Mouse (Mus musculus) neural tube, embryonic 11.5 days (tissue): ENCODE results near the gene Pan3. TPM values are rescaled to one million over a fixed set of nuclear protein-coding genes. Genes with fewer than 3 reads are reported as not detected.

Experiments used
- ATAC-seq: fragments of 200-750 bp; cut with Nextera tagmentation; 2 replicates; pipeline ENCODE4 v1.8.0; 2017; ENCODE audit warnings: moderate number of reproducible peaks, mild to moderate bottlenecking, moderate TSS enrichment, moderate library complexity; ENCODE audit not compliant: insufficient read depth, low FRiP score, low TSS enrichment
- DNase-seq: peaks from one replicate; pipeline ENCODE4 v3.0.0-alpha.2; 2015; ENCODE audit warnings: low spot score
- H3K27ac ChIP-seq: fragments of 300-500 bp; sonication (generic); 2 replicates; pipeline ENCODE4 v1.5.1; 2014; ENCODE audit warnings: low read depth, mild to moderate bottlenecking, low read length
- H3K27me3 ChIP-seq: fragments of 300-500 bp; sonication (generic); 2 replicates; pipeline ENCODE4 v1.6.1; 2014; ENCODE audit warnings: mild to moderate bottlenecking, low read length, mixed read lengths; ENCODE audit not compliant: control insufficient read depth, insufficient read depth
- H3K36me3 ChIP-seq: fragments of 300-500 bp; sonication (generic); 2 replicates; pipeline ENCODE4 v1.6.1; 2014; ENCODE audit warnings: mild to moderate bottlenecking, low read length, moderate library complexity, mixed read lengths; ENCODE audit not compliant: control insufficient read depth, insufficient read depth
- H3K4me1 ChIP-seq: fragments of 300-500 bp; sonication (generic); 2 replicates; pipeline ENCODE4 v1.6.1; 2014; ENCODE audit warnings: low read length, mixed read lengths; ENCODE audit not compliant: control insufficient read depth, insufficient read depth
- H3K4me2 ChIP-seq: fragments of 300-500 bp; sonication (generic); 2 replicates; pipeline ENCODE4 v1.6.1; 2014; ENCODE audit warnings: low read depth, mild to moderate bottlenecking, moderate library complexity
- H3K4me3 ChIP-seq: fragments of 300-500 bp; sonication (generic); 2 replicates; pipeline ENCODE4 v1.5.1; 2014; ENCODE audit warnings: low read depth, low read length
- H3K9ac ChIP-seq: fragments of 300-500 bp; sonication (generic); 2 replicates; pipeline ENCODE4 v1.6.1; 2014; ENCODE audit warnings: mild to moderate bottlenecking, low read length
- H3K9me3 ChIP-seq: fragments of 300-500 bp; sonication (generic); 2 replicates; pipeline ENCODE4 v1.6.1; 2016; ENCODE audit warnings: low read length; ENCODE audit not compliant: control insufficient read depth
- WGBS: fragments of 180-500 bp; shearing (Covaris S2); extraction: QIAGEN DNeasy Blood & Tissue Kit; methylation state at CpG from one replicate; pipeline ENCODE4 v1.1.7; 2014; 5-methylcytosine and 5-hydroxymethylcytosine counted together
- polyA plus RNA-seq: library from polyadenylated mRNA; unstranded; fragments of >200 nt; fragmentation: Nextera tagmentation; extraction: Ambion mirVana; gene quantifications from 2 replicates; pipeline ENCODE4 v1.2.1, GENCODE M21; 2014

Gene Pan3
- polyA plus RNA-seq, 1 experiment from 2014 or later: 52.9 TPM

DNA sequence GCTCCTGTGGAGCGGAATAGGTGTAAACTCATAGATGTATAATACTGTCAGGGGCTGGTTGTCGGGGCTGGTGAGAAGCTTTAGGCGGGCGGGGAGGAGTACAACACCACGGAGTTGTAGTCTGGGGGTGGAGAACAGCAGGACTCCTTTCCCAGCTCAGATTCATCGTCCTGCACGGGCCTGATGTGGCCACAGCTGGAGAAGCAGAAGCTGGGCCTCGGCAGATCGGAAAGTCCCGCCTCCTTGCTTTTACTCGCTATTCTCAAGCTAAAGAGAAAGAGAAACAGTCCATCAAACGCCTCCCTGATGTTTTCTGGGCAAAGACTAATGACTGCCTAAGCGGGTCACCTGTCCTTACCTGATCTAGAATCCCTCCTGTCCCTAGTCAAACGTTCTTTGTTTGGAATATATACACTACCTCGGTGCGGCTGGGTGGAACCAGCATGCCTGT lies 134.2 kb downstream of the Pan3 start:
- no peaks in the 10 kb centered on the region for H3K36me3 ChIP-seq
- ATAC-seq: no peak
- no peaks in the 10 kb centered on the region for H3K4me1 ChIP-seq
- no peaks in the 10 kb centered on the region for H3K9me3 ChIP-seq
- DNase-seq: no peak
- 0 out of 2 replicates have a peak overlapping the region, but pooled peaks have one; percentile 5 for H3K4me2 ChIP-seq
- WGBS: 25% methylated on average over 16 of the region's 16 CpGs
- H3K27me3 ChIP-seq: no peaks in the 10 kb centered on the region
- no peak overlapping the region for H3K9ac ChIP-seq
- no peak overlapping the region for H3K4me3 ChIP-seq
- no peak overlapping the region for H3K27ac ChIP-seq

DNA sequence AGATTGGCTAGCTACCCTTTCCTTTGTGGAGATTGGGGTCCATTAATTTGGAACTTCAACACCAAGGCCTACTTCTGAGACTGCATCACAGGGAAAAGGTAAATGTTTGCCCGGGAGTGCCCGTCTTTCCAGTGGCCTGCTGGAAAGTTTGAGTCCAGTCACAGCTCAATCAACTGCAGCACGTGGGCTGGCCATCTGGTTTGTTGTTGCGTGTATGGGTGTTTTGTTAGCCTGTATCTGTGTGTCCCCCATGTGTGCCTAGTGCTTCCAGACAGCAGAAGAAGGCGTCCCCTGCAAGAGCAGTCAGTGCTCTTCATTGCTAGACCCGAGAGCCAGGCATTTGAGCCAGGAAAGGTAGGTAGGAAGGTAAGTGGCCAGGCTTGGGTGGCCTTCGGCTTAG lies 135.5 kb downstream of the Pan3 start:
- H3K9me3 ChIP-seq: no peaks in the 10 kb centered on the region
- 88% methylated on average over 7 of the region's 7 CpGs for WGBS

DNA sequence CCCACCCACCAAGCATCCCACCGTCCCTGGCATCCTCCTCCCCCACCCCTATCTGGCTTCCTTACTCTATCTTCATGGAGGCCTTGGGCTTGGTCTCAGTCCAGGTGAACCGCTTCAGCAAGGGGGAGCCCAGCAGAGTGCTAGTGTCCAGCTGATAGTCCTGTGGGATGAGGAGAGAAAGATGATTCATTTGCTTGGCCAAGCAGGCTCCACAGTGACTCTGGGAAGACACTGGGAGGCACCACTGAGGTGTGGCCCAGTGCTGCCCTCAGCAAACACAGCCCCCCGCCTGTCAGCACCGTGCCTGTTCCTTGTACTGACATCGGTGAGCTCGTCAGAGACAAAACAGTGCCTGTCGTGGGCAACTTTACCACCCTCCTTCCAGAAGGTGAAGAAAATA lies 136.4 kb downstream of the Pan3 start:
- Histone ChIP-seq H3K9me3 (no peaks in the 10 kb centered on the region), H3K36me3 (no peaks in the 10 kb centered on the region), H3K4me1 (no peaks in the 10 kb centered on the region), H3K9ac (no peak overlapping the region), H3K27ac (no peak overlapping the region), H3K4me2 (no peak overlapping the region), H3K4me3 (no peak overlapping the region), H3K27me3 (no peaks in the 10 kb centered on the region)
- ATAC-seq (no peak), DNase-seq (no peak)
- 73% methylated on average over 7 of the region's 7 CpGs for WGBS

More for the DNA sequence above, 135.5 kb downstream of the Pan3 start:
- Histone ChIP-seq H3K4me2 (no peak overlapping the region), H3K36me3 (no peaks in the 10 kb centered on the region), H3K4me1 (no peaks in the 10 kb centered on the region), H3K27me3 (no peaks in the 10 kb centered on the region), H3K9ac (no peak overlapping the region), H3K4me3 (no peak overlapping the region), H3K27ac (no peak overlapping the region)
- DNase-seq (no peak), ATAC-seq (no peak)

DNA sequence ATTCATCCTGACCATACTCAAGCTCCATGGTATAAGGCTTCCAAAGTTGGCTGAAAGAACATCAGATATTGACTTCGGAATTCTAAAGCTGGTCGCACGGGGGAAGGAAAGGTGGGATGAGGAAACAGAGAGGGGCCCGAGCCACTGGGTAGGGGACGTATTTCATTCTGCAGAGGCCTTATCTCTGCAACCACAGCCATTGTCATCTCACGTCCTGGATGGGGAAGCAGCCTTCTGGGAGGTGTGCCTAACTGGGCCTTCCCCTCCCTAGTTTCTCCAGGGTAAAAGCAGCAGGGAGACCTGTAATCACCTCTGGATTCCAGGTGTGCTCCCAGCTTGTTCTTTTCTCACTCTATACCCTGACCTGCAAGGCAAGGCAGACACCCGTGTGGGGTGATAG lies 142.7 kb downstream of the Pan3 start:
- H3K27me3 ChIP-seq: no peaks in the 10 kb centered on the region

DNA sequence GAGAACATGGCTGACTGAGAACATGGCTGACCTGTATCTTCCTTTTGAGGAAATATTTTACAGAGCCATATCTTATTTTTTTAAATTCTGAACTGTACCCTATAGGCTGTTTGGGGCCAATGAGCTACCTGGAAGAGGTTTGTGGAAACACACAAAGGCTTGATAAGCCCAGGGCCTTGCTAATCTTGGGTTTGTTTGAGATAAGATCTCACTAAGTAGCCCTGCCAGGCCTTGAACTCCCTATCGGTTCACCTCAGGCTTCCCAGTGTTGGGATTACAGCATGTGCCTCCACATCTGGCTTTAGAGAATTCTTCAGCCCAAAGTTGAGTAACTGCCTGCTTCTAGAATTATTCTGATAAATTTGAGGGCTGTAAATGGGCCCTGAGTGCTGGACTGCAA lies 143.6 kb downstream of the Pan3 start:
- Histone ChIP-seq H3K9me3 (no peaks in the 10 kb centered on the region), H3K4me1 (no peaks in the 10 kb centered on the region), H3K27ac (no peak overlapping the region), H3K27me3 (no peaks in the 10 kb centered on the region), H3K4me3 (no peak overlapping the region), H3K36me3 (no peaks in the 10 kb centered on the region), H3K9ac (no peak overlapping the region), H3K4me2 (no peak overlapping the region)
- DNase-seq (no peak), ATAC-seq (no peak)
- WGBS: 96% methylated on average over 1 of the region's 1 CpGs

More for the DNA sequence above, 142.7 kb downstream of the Pan3 start:
- H3K9me3 ChIP-seq: no peaks in the 10 kb centered on the region
- H3K4me3 ChIP-seq: no peak overlapping the region
- H3K27ac ChIP-seq: no peak overlapping the region
- no peaks in the 10 kb centered on the region for H3K36me3 ChIP-seq
- H3K4me2 ChIP-seq: no peak overlapping the region
- no peaks in the 10 kb centered on the region for H3K4me1 ChIP-seq
- H3K9ac ChIP-seq: no peak overlapping the region
- ATAC-seq (no peak), DNase-seq (no peak)
- 84% methylated on average over 7 of the region's 7 CpGs for WGBS

DNA sequence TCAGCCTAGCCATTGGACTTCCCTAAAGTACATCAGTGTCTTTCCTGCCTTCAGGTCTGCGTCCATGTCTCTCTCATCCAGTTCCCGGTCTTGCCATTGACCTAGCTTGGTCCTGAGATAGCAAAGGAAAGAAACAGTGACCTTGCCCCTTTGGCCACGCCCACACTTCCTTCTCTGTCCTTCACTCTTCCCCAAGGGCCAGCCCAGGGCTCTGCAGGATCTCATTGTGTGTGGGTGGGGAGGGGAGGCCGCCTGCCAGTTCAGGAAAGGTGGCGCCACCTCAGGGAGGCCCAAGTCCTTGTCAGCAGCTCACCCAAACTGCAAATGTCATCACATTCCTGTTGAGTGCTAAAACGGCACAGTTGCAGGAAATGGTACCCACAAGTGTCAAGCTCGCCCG lies 144.6 kb downstream of the Pan3 start:
- H3K27ac ChIP-seq: no peak overlapping the region
- ATAC-seq (no peak), DNase-seq (no peak)
- no peaks in the 10 kb centered on the region for H3K27me3 ChIP-seq
- no peaks in the 10 kb centered on the region for H3K4me1 ChIP-seq
- 69% methylated on average over 8 of the region's 8 CpGs for WGBS
- H3K4me2 ChIP-seq: no peak overlapping the region
- no peak overlapping the region for H3K4me3 ChIP-seq
- no peak overlapping the region for H3K9ac ChIP-seq
- no peaks in the 10 kb centered on the region for H3K36me3 ChIP-seq
- no peaks in the 10 kb centered on the region for H3K9me3 ChIP-seq

DNA sequence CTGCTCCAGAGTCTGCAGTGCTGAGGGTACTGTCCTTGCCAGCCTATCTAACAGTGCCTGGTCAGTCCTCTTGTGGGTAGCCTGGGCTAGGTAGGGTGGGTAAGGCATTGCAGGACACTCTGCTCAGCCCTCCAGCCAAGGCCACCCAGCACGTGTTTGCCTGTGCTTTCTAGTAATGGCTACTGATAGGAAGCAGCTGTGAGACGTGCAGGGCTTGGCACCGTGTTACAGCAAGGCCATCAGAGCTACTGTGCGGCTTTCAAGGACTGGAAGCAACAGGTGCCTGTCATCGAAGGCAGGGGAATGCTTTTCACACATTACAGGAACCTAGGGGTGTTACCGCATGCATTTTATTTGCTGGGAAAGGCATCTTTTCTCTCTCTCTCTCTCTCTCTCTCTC lies 147.0 kb downstream of the Pan3 start:
- H3K36me3 ChIP-seq: no peaks in the 10 kb centered on the region
- no peak overlapping the region for H3K4me3 ChIP-seq
- 84% methylated on average over 6 of the region's 6 CpGs for WGBS
- no peak for DNase-seq
- H3K4me2 ChIP-seq: no peak overlapping the region
- H3K27me3 ChIP-seq: no peaks in the 10 kb centered on the region
- H3K27ac ChIP-seq: no peak overlapping the region
- H3K4me1 ChIP-seq: no peaks in the 10 kb centered on the region
- no peak for ATAC-seq
- no peaks in the 10 kb centered on the region for H3K9me3 ChIP-seq
- H3K9ac ChIP-seq: no peak overlapping the region

DNA sequence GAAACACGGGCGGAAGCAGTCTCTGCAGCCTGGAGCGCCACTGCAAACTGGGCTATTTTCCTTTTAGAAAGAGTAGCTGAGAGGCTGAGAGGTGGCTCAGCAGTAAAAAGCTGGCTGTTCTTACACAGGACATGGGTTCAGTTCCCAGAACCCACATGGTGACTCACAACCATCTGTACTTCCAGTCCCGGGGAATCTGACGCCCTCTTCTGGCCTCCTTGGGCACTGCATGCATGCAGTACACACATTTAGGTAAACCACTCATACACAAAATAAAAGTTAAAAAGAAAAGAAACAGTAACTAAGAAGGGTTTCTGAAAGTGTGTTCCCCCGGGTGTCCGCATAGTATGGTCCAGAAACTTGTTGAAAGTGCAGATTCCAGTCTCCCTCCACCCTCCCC lies 149.2 kb downstream of the Pan3 start:
- WGBS: 94% methylated on average over 7 of the region's 7 CpGs

DNA sequence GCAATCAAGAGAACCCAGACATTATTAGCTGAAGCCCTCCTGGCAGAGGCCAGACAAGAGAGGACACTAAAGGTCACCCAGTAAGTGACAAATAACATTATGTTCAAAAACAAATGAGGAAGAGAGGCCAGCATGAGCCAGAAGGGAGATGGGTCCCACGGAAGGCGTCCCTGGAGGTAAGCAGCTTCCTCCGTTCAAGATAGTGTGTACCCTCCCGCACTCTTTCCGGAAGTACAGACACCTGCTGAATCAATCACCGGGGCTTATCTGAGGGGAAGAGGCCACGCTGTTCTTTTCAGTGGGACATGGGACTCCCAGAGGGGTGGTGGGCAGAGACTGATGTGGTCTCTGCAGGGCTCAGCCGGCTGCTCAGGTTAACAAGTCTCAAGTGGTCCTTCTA lies 149.7 kb downstream of the Pan3 start:
- no peaks in the 10 kb centered on the region for H3K27me3 ChIP-seq
- WGBS: 75% methylated on average over 8 of the region's 8 CpGs

More for the DNA sequence above, 149.2 kb downstream of the Pan3 start:
- ATAC-seq: no peak
- Histone ChIP-seq H3K27me3 (no peaks in the 10 kb centered on the region), H3K4me3 (no peak overlapping the region), H3K9me3 (no peaks in the 10 kb centered on the region), H3K36me3 (no peaks in the 10 kb centered on the region), H3K27ac (no peak overlapping the region), H3K4me2 (no peak overlapping the region), H3K9ac (no peak overlapping the region), H3K4me1 (no peaks in the 10 kb centered on the region)
- DNase-seq: no peak

More for the DNA sequence above, 149.7 kb downstream of the Pan3 start:
- Histone ChIP-seq H3K4me3 (no peak overlapping the region), H3K4me1 (no peaks in the 10 kb centered on the region), H3K9me3 (no peaks in the 10 kb centered on the region), H3K4me2 (no peak overlapping the region), H3K9ac (no peak overlapping the region), H3K36me3 (no peaks in the 10 kb centered on the region), H3K27ac (no peak overlapping the region)
- ATAC-seq (no peak), DNase-seq (no peak)
